Mouse (Mus musculus) mature B cell (primary cell): ENCODE results near the gene Gm30191.
"Not testable (repeated sequence)": the region's sequence is repeated elsewhere in the genome, so short reads cannot be mapped to it uniquely, and the experiment has no call there.

Experiments used
- in situ Hi-C: fragments of 300-500 bp; cut with MboI; formaldehyde crosslinking; loops from 2 replicates; pipeline ENCODE4 v1.14.3; 2019

The Gm30191 gene

DNA sequence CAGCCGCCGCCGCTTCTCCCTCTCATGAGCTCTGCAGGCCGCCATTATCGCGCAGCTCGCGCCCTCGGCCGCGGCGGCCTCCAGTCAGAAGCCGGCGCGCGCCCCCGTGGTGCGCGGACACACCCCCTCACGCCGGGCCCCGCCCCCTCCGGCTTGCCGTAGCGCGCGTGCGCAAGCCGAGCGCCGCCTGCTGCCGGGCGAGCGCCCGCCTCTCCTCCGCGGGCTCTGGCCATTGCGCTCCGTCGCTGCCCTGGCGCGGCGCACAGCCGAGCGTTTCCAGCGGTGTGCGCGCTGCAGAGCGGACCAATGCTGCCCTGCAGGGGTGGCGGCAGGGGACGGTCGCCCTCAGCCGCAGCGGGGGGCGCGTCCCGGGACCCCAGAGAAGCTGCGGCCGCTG lies 40.4 kb downstream of the Gm30191 start:
- in situ Hi-C loops: loop anchor here (5.0 kb wide), 1 partner anchor 100 kb away; the partner anchor contains the start of gene Cep85

- in situ Hi-C loops: loop anchor here (5.0 kb wide), 1 partner anchor 100 kb away; the partner anchor contains the start of gene Cep85
These were observed 40.9 kb downstream of the Gm30191 start, which contains the start of gene Pdik1l for GRCm38 (mm10) chr4:134287575-134288025. Pdik1l (minus strand) TSS chr4:134287895.

- in situ Hi-C loops: loop anchor here (5.0 kb wide), 1 partner anchor 101 kb away; the partner anchor contains the start of gene Cep85
These were observed 41.9 kb downstream of the Gm30191 start for GRCm38 (mm10) chr4:134288397-134289256.

DNA sequence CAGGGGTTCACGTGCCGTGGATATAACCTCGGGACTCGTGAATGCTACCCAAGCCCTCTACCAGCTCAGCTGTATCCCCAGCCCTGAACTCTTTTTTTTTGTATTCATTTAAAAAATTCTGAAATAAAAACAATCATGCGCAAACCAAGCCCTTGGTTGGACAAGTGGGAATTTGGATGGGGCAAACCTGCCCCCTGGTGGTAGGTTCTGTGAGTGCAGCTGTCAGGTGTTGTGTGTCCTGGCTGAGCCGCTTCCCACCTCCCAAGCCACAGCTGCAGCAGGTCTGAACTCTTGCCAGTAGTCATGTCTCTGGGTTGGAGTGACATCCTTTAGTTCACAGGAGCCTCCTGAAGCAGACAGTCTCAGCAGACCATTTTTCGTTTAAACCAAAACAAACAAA lies 45.3 kb downstream of the Gm30191 start:
- in situ Hi-C loops: no loop called here

GRCm38 (mm10) chr4:134293061-134293691 lies 46.4 kb downstream of the Gm30191 start:
- in situ Hi-C loops: no loop called here

GRCm38 (mm10) chr4:134293692-134294163 lies 47.0 kb downstream of the Gm30191 start:
- in situ Hi-C loops: no loop called here

- in situ Hi-C loops: not testable (repeated sequence)
These were observed 49.4 kb downstream of the Gm30191 start for GRCm38 (mm10) chr4:134296096-134296495.

GRCm38 (mm10) chr4:134296523-134296922 lies 49.8 kb downstream of the Gm30191 start:
- in situ Hi-C loops: no loop called here

DNA sequence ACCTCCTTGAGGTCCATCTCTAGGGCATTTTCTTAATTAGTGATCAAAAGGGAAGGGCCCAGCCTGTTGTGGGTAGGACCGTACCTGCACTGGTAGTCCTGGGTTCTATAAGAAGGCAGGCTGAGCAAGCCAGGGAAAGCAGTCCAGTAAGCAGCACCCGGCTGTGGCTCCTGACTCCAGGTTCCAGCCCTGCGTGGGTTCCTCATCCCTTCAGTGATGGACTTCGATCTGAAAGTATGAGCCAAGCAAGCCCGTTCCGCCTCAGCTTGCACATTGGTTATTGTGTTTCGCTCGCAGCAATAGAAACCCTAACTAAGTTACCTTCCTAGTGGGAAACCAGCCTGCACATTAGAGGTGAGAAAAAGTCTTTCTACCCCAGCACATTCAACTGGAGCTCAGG lies 50.6 kb downstream of the Gm30191 start:
- in situ Hi-C loops: no loop called here

DNA sequence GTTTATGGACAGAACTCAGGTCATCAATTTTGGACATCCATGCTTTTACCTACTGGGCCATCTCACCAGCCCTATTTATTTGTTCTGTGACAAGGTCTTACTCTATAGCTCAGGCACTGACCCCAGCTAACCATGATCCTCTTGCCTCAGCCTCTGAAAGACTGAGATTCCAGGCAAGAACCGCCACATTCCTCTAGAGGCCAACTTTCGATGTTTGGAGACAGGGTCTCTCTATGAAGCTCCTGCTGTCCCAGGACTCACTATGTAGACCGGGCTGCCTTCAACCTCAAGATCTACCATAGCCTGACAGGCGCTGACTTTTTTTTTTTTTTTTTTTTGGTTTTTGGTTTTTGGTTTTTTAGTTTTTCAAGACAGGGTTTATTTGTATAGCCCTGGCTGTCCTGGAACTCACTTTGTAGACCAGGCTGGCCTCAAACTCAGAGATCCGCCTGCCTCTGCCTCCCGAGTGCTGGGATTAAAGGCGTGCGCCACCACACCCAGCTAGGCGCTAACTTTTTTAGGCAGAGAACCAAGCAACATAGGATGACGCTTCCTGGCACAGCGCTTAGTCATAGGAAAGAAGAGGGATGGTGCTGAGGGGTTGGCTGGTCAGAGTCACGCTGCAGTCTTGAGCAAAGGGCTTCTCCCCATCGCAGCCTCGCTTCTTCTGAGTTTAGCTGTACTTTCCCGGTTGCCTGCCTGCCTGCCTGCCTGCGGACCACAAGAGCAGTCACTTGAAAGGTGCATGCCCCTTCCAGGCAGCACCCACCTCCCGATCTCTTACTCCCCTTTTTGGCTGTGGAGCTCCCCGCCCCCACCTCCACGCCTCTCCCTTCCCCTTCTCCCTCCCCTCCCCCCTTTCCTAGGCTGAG lies 52.1 kb downstream of the Gm30191 start:
- in situ Hi-C loops: no loop called here

- in situ Hi-C loops: no loop called here
These were observed 52.7 kb downstream of the Gm30191 start for GRCm38 (mm10) chr4:134299498-134299810.
